Mouse (Mus musculus): Measurements from ENCODE around the gene Pfn2. TPM values are rescaled to one million over a fixed set of nuclear protein-coding genes. Genes with fewer than 3 reads are reported as not detected.
"Not testable (repeated sequence)": the region's sequence is repeated elsewhere in the genome, so short reads cannot be mapped to it uniquely, and the experiment has no call there.

Pfn2 gene
- 660 and 679 TPM in 2 replicates for polyA plus RNA-seq (2015; fragmentation: Nextera tagmentation; extraction: Ambion mirVana)

DNA sequence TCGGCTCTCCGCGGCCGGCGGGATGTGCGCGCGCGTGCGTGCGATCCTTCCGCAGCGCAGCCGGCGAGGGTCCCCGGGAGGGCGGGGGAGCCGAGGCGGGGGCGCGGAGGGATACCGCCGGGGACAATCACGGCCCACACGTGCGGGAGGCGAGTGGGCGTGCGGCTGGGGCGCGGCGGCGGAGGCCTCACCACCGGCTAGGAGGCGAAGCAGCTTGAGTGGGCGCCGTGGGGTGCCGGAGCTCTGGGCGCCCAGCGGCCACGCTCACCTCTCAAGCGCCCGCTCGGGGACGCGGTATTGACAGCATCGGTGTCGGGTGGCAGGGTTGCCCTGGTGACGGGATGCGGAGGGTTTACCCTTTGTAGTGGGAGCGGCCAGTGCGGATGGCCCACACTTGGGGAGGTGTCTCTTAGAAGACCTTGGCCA is at the start of gene Pfn2:
Gene Pfn2, minus strand, starts transcription at position 320 of the 426 bp plus-strand sequence.
- Histone ChIP-seq H3K4me2 (peak within 1 kb of the TSS; percentile 68), H3K27ac (replicated peaks) (peak within 1 kb of the TSS; percentile 99), H3K4me1 (replicated peaks) (peaks cover 24% of the 10 kb centered on the region), H3K9me3 (no peaks in the 10 kb centered on the region), H3K36me3 (peaks cover 18% of the 10 kb centered on the region), H3K4me3 (peak within 1 kb of the TSS; percentile 93), H3K9ac (peak within 1 kb of the TSS; percentile 99), H3K27me3 (no peaks in the 10 kb centered on the region)
- peak; percentile 92 for ATAC-seq (ENCODE audit: low FRiP score, low read depth)
- 0% methylated on average over 37 of the region's 52 CpGs for WGBS

DNA sequence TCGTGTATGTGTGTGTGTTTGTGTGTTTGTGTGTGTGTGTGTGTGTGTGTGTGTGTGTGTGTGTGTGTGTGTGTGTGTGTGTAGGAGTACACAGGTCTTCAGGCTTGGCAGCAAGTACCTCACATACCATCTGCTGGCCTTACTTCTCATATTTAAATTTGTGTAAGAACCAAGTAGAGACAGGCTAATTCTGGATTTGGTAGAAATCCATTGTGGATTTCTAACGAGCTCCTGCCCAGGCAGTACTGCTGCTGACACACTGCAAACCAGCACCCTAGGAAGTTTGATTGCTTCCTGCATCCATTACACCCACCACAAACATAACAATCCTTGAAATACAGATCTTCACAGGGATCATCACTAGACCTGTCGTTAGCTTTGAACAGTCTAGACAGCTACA is 35.1 kb upstream of the Pfn2 start:
- Histone ChIP-seq H3K36me3 (no peaks in the 10 kb centered on the region), H3K27ac (replicated peaks) (no peak overlapping the region), H3K4me1 (replicated peaks) (no peaks in the 10 kb centered on the region), H3K4me3 (no peak overlapping the region), H3K9me3 (no peaks in the 10 kb centered on the region), H3K27me3 (no peaks in the 10 kb centered on the region), H3K4me2 (no peak overlapping the region), H3K9ac (no peak overlapping the region)
- ATAC-seq (ENCODE audit: low FRiP score, low read depth): no peak
- WGBS: 84% methylated on average over 3 of the region's 3 CpGs

DNA sequence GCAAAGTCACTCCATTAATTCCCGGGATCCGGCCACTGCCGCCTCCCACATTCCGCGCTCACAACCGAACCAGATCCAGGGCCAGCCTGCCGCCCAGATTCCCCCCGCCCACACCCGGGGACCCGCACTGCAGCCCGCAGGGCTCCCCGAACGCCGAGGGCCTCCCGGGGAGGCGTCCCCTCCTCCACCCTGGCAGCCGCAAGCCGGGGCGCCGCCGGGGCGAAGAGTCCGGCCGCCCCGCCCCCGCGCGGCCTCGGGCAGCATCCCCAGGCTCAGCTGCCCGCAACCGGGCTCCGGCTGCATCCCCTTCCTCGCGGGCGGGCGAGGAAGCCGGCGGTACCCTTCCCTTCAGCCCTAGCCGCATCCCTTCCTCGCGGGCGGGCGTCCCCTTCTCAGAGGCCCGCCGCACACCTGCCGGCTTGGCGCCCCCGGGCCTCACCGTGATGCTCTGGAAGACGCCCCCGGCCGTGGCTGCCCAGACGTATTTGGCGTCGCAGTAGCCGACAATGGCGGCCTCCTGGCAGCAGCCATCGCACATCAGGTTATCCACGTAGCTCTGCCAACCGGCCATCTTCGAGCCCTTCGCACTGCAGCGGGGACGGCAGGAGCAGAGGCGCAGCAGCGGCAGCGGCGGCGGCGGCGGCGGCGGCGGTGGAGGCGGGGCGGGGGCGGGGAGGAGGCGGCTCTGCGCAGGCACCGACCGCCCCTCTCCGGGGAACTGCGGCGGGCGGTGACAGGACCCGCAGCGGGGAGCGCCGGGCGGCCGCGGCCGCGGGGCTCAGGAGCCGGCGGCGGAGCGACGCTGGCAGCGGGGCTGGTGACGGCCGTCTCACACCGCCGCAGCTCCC is 743 bp downstream of the Pfn2 start:
- Histone ChIP-seq H3K4me2 (peak overlapping the region; percentile 68), H3K4me1 (replicated peaks) (peaks cover 27% of the 10 kb centered on the region), H3K9ac (peak overlapping the region; percentile 99), H3K27ac (replicated peaks) (peak overlapping the region; percentile 99), H3K9me3 (no peaks in the 10 kb centered on the region), H3K36me3 (peaks cover 24% of the 10 kb centered on the region), H3K4me3 (peak overlapping the region; percentile 93), H3K27me3 (no peaks in the 10 kb centered on the region)
- peak; percentile 88 for ATAC-seq (ENCODE audit: low FRiP score, low read depth)
- under 1% methylated on average over 75 of the region's 104 CpGs for WGBS

DNA sequence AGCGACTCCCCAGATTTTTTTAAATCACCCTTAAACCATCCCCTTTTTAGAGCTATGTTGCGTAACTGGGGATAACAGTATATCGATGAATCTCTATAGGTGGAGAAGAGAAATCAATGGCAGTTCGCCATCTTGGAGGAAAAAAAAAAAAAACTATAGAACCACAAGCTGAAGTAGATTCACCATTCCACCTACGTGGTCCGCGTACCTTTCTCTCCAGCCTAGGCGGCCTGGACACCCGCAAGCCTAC is 1.3 kb downstream of the Pfn2 start:
- Histone ChIP-seq H3K9ac (peak overlapping the region; percentile 99), H3K9me3 (no peaks in the 10 kb centered on the region), H3K27ac (replicated peaks) (peak overlapping the region; percentile 99), H3K4me1 (replicated peaks) (peaks cover 27% of the 10 kb centered on the region), H3K36me3 (peaks cover 28% of the 10 kb centered on the region), H3K4me2 (peak overlapping the region; percentile 68), H3K4me3 (peak overlapping the region; percentile 93), H3K27me3 (no peaks in the 10 kb centered on the region)
- ATAC-seq (ENCODE audit: low FRiP score, low read depth): no peak
- 0% methylated on average over 9 of the region's 9 CpGs for WGBS

DNA sequence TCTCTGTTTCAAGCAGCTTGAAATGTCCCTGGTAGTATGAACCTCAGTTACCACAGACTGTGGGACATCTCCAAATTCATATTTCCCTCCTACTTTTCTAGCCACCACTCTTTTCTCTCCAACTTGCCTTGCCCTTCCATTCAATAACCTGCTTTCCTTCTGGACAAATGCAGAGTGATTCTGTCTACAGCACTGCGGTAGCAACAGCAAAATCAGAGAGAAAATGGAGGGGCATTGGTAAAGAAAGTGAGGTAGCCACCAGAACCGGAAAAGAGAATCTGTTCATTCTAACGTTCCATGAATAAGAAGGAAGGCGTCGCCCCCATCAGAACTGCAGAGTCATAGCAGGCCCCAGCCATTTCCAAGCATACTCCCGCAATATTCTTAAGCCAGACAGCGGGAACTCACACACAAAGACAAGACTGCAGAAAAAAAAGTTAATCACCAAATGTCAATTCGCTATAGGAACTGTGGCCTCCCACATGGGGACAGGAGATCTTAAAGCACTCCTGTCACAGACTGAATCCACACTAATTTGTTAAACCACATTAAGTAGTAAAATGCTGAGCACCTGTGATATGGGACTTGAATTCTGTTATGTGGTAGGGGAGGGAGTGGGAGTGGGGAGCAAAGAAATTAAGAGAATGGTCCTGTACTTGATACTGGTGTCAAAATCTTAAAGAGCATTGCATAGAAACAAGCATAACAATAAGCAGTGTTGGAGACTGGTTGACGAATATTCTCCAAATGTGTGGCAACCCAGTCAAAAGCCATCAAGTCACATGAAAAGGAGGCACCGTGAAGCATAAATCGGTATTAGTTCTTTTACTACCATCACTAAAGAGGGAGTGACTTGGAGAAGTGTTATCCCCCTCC is 1.9 kb downstream of the Pfn2 start:
- Histone ChIP-seq H3K4me1 (replicated peaks) (peaks cover 27% of the 10 kb centered on the region), H3K9me3 (no peaks in the 10 kb centered on the region), H3K4me2 (peak overlapping the region; percentile 68), H3K9ac (peak overlapping the region; percentile 99), H3K27me3 (no peaks in the 10 kb centered on the region), H3K4me3 (peak overlapping the region; percentile 93), H3K27ac (replicated peaks) (peak overlapping the region; percentile 99), H3K36me3 (peaks cover 34% of the 10 kb centered on the region)
- ATAC-seq (ENCODE audit: low FRiP score, low read depth): no peak
- 4% methylated on average over 11 of the region's 11 CpGs for WGBS

DNA sequence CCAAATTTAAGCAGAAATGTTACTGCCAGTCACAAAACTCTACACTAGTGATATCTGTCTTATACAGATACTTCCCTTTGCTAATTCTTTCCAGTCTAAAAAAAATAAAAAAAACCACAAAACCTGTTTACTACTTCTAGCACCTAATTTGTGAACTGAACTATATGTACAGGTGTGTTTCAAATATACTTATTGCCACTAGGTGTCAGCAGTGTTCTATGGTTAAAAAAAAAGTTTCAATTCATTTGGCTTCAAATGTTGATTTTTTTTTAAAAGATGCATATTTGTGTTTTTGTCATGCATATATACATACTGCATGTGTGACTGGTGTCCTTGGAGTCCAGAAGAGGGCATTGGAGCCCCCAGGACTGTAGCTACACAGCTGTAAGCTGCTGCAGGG is 4.1 kb downstream of the Pfn2 start:
- Histone ChIP-seq H3K27ac (replicated peaks) (no peak overlapping the region), H3K9ac (no peak overlapping the region), H3K9me3 (no peaks in the 10 kb centered on the region), H3K4me1 (replicated peaks) (peaks cover 27% of the 10 kb centered on the region), H3K4me2 (no peak overlapping the region), H3K4me3 (no peak overlapping the region), H3K27me3 (no peaks in the 10 kb centered on the region), H3K36me3 (peaks cover 41% of the 10 kb centered on the region)
- ATAC-seq (ENCODE audit: low FRiP score, low read depth): no peak

DNA sequence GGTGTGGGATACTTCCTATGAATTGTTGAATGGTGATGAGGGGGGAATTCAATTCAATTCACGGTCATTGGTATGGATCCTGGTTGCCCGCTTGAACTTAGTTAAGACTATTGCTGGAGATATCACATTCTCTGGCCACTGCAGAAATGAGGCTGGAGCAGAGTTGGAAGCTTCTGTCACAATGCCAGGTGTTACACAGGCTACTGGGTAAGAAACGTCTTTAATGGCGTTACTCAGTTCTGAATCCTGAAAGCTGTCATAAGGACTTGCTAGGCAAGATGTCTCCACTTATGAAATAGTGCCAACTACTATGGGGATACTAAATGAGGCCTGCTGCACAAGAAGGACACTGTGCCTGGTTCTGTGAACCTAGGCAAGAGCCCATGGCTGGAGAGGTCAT is 11.0 kb downstream of the Pfn2 start:
- Histone ChIP-seq H3K4me3 (no peak overlapping the region), H3K27ac (replicated peaks) (no peak overlapping the region), H3K4me1 (replicated peaks) (no peaks in the 10 kb centered on the region), H3K9me3 (no peaks in the 10 kb centered on the region), H3K27me3 (no peaks in the 10 kb centered on the region), H3K4me2 (no peak overlapping the region), H3K36me3 (peaks cover 29% of the 10 kb centered on the region), H3K9ac (no peak overlapping the region)
- 0 out of 2 replicates have a peak, but pooled peaks have one; percentile 16 for ATAC-seq (ENCODE audit: low FRiP score, low read depth)
- 93% methylated on average over 4 of the region's 4 CpGs for WGBS

DNA sequence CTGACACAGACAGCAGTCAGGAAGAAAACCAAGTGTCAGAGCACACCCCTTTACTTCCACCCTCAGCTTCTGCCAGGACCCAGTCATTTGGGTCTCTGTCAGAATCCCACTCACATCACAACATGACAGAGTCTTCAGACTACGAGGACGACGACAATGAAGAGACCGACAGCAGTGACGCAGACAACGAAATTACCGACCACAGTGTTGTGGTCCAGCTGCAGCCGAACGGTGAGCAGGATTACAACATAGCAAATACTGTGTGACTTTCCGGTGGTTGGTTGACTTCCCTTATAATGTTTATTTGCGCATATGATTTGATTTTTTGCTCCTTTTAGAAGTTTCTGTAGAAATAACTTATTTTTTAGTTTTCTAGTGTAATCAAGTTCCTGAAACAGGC is 14.3 kb downstream of the Pfn2 start:
- Histone ChIP-seq H3K36me3 (peaks cover 22% of the 10 kb centered on the region), H3K9ac (no peak overlapping the region), H3K4me1 (replicated peaks) (no peaks in the 10 kb centered on the region), H3K4me3 (no peak overlapping the region), H3K4me2 (no peak overlapping the region), H3K9me3 (no peaks in the 10 kb centered on the region), H3K27me3 (no peaks in the 10 kb centered on the region), H3K27ac (replicated peaks) (no peak overlapping the region)
- ATAC-seq (ENCODE audit: low FRiP score, low read depth): no peak
- 92% methylated on average over 11 of the region's 11 CpGs for WGBS

DNA sequence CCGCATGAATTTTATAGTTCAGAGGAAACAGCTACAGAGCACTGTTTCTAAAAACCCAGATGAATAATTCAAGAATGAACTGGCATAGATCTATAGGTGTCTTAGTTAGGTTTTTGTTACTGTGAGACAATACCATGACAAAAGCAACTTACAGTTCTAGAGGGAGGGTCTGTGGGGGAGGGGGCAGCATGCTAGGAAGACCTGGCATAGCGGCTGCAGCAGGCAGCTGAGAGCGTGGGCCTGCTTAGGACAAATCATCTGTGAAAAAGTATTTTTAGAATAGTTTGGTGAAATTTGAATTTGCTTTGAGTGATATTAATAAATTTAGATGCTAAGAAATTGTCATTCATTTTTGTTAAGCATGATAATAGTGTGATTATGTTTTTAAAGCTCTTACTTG is 22.0 kb downstream of the Pfn2 start:
- Histone ChIP-seq H3K27me3 (no peaks in the 10 kb centered on the region), H3K9ac (no peak overlapping the region), H3K36me3 (peaks cover 25% of the 10 kb centered on the region), H3K4me1 (replicated peaks) (no peaks in the 10 kb centered on the region), H3K9me3 (no peaks in the 10 kb centered on the region), H3K27ac (replicated peaks) (no peak overlapping the region), H3K4me2 (no peak overlapping the region), H3K4me3 (no peak overlapping the region)
- 86% methylated on average over 3 of the region's 3 CpGs for WGBS
- no peak for ATAC-seq (ENCODE audit: low FRiP score, low read depth)

DNA sequence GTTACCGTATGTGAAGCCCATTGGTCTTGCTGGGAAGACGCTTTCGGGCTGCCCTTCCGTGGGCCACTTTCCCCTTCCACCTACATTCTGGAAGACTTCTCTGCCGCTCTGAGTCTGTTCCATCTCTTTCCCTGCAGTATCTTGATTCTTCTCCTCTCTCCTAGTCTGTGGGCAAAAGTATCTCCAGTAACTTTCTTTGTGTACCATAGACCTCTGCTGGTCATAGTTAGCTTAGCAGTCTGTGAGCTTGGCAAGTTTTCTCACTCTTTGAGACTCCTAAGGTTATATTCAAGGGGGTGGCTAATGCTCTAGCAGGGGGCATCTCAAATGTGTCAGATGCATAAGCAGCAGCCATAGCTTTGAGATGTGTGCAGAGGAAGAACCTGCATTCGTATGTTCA is 32.4 kb downstream of the Pfn2 start:
- H3K27me3 ChIP-seq: no peaks in the 10 kb centered on the region
- peak; percentile 51; the same call in 1 of the 2 replicates for ATAC-seq (ENCODE audit: low FRiP score, low read depth)
- no peaks in the 10 kb centered on the region for H3K36me3 ChIP-seq
- WGBS: 86% methylated on average over 6 of the region's 6 CpGs
- H3K4me1 ChIP-seq (replicated peaks): no peaks in the 10 kb centered on the region
- no peak overlapping the region for H3K27ac ChIP-seq (replicated peaks)
- H3K9ac ChIP-seq: no peak overlapping the region
- no peaks in the 10 kb centered on the region for H3K9me3 ChIP-seq
- H3K4me3 ChIP-seq: no peak overlapping the region
- no peak overlapping the region for H3K4me2 ChIP-seq

DNA sequence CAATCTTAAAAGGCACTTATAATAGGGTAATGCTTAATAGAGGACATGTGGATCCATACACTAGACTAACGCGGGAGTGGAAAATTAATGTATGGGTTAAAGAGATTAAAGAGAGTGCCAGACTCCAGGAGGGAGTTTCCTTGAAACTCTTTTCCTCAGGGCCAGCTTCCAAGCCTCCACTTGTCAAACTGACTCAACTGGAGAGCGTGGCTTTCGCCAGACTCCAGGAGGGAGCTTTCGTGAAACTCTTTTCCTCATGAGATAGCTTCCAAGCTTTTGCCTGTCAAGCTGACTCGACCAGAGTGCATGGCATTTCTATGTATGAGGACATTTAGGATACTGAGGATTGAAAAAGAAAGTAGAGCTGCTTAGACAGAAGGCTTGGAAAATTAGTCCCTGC is 52.8 kb downstream of the Pfn2 start:
- not testable (repeated sequence) for H3K9me3 ChIP-seq; H3K4me2 ChIP-seq; H3K27me3 ChIP-seq; H3K9ac ChIP-seq; ATAC-seq (ENCODE audit: low FRiP score, low read depth); H3K27ac ChIP-seq (replicated peaks); H3K4me1 ChIP-seq (replicated peaks); H3K36me3 ChIP-seq; H3K4me3 ChIP-seq
- 51% methylated on average over 6 of the region's 6 CpGs for WGBS

Measured in hindbrain, embryonic 15.5 days (tissue).